Mouse (Mus musculus) thymus, postnatal 0 days (tissue): Measurements from ENCODE around the gene Ube2j1. TPM values are rescaled to one million over a fixed set of nuclear protein-coding genes. Genes with fewer than 3 reads are reported as not detected.

ENCODE experiments used
- DNase-seq: peaks from one replicate; pipeline ENCODE4 v3.0.0-alpha.2; 2015; ENCODE audit warnings: low spot score
- polyA plus RNA-seq: library from polyadenylated mRNA; unstranded; fragments of >200 nt; fragmentation: Nextera tagmentation; extraction: Ambion mirVana; gene quantifications from 2 replicates; pipeline ENCODE4 v1.2.1, GENCODE M21; 2015

Gene Ube2j1
- polyA plus RNA-seq, 1 experiment from 2014 or later, result 38.1 TPM

- no peak for DNase-seq
Observed at GRCm38 (mm10) chr4:33012484-33012883, 18.7 kb upstream of the Ube2j1 start.

DNA sequence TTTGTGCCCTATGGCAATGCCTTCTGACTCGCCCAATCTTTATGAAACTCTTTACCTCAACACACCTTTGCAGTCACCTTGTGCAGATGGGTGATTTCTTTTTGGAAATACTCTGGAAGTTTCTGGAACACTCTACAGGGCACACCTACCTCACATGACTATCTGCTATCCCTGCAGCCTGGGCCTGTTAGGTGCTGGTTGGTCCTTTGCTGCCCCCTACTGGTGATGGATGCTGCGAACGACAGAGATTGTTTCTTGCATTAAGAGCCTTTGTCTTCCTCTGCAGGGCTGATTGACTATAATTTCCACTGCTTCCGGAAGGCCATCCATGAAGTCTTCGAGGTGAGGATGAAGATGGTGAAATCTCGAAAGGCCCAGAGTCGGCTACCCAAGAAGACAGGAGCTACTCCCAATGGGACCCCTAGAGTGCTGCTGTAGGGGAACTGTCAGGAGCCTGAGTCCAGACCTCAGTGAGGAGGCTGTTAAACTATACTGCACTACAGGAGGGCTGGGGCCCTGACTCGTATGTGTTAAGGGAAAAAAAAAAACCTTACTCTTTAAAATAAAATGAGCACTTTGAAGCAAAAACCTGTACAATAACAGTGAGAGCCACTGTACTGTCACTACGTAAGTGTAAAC is 12.7 kb upstream of the Ube2j1 start:
- peak; percentile 90 for DNase-seq

DNA sequence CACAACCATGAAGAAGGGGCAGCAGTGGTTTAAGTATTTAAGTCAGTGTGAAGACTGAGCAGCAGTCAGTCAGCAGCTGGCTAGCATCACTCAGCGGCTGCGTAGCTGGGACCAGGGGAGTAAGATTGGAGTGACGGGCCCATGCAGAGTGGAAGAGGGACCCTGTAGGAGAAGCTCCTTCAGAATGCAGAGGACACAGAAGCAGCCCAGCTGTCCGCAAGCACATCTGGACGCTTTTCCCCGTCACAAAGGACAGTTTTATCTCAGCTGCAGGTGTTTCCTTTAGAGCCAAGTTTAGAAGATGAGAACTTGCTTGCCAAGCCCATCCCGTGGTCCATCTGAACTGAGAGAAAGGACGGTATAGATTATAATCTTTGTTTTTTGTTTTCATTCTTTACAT is 6.8 kb upstream of the Ube2j1 start:
- DNase-seq, result no peak

DNA sequence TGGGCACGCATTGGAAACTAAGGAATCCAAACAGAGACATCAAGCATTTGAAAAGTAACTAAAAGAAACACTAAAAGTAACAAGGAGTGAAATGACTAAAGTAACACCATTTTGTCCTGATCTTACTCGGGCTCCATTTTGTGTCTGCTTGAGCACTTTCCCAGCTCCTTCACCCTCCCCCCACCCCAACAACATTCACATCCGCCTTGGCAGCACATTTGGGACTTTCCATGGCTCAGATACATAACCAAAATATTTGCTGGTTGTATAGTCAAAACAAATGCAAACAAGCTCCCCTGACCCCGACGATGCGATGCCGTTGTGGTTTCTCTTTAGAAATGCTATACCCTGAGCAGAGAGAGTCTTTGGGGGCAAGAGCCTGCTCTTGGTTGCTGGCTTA is 2.1 kb upstream of the Ube2j1 start:
- no peak for DNase-seq

DNA sequence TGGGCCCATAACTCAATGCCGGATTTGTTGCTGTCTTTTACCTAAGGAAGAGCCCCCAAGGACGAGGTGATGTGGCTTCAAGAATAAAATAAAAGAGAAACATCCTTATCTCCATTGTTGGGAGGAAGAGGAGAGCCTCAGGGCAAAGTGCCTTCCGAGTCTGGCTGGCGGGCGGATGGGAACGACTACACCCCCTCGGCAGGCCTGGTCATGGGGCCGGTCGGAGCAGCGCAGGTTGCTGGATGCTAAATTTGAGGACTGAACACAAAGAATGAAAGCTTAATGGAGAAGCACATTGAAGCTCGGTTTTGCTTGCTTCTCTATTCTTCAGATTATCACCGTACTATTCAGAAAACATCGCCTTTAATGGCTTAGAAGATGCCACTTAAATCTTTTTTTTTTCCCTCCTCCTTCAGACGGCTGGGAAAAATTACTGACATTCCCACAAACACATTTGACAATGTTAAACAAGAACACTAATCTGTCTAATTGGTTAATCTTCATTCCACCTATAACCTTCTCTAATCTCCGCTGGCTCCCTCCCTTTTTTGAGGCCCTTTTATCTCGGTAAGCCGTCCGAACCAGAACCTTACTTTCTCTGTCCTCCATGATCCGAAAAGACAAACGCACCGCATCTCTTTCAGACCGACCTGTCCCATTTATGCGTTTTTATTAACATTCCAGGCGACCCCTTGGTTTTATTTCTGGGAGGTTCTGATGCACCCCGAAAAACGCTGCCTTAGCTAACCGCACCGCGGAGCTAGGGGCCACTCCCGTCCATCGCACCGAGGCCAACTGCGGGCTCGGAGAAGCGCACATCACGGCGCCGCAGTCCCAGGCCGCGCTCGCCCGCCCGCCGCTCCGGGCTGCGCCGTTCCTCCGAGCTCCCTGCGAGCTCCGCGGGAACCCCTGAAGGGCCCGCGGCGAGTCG is 687 bp upstream of the Ube2j1 start:
- no peak for DNase-seq

GRCm38 (mm10) chr4:33032045-33032444 is 829 bp downstream of the Ube2j1 start:
- DNase-seq, result no peak

- DNase-seq, result no peak
Observed at GRCm38 (mm10) chr4:33033515-33033914, 2.3 kb downstream of the Ube2j1 start.

GRCm38 (mm10) chr4:33039826-33040225 is 8.6 kb downstream of the Ube2j1 start:
- no peak for DNase-seq

DNA sequence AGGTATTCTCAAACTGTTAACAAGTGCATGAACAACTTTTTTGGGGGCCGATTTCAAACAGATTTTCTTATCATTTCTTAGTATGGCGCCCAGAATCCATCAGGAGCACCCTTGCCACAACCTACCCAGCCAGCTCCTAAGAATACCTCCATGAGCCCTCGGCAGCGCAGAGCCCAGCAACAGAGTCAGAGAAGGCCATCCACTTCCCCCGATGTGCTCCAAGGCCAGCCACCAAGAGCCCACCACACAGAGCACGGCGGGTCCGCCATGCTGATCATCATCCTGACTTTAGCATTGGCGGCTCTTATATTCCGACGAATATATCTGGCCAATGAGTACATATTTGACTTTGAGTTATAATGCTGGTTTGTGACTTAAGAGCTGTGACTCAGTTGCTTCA is 18.4 kb downstream of the Ube2j1 start:
- DNase-seq, result no peak

DNA sequence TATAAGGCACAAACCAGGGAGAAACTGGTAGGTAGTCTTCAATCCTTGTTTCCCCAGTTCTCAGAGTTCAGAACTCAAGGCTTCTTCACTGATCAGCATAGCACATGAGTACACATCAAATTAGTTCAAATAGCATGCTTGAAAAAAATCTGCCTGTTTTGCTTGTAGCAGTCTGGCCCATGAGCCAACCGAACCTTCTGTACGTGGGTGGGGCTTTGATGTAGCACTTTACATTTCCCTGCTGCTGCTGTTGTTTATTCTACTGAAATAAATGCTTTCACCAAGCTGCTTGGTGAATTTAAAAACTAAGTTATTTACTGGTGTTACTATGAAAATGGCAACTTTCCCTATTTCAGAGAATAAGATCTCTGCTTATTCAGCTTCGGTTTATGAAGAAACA is 20.8 kb downstream of the Ube2j1 start:
- no peak for DNase-seq

GRCm38 (mm10) chr4:33052650-33053049 is 21.4 kb downstream of the Ube2j1 start:
- no peak for DNase-seq

- no peak for DNase-seq
Observed at GRCm38 (mm10) chr4:33054426-33054825, 23.2 kb downstream of the Ube2j1 start.

DNA sequence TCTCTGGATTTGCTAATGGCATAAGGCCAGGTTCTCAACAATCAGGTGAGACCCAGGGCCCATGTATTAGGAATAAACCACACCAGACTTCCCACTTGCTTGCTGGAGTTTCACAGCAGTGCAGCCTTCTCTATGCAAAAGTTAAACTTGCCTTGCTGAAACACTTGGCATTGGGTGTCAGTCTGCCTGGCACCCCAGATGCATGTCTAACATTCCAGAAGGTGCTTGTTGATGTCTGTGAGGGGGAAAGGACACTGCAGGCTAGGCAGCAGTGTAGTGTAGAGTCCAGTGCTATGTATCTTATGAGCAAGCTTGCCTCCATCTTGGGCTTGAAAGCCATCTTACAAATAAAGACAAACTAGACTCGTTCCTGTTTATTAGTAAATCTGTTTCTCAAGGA is 25.1 kb downstream of the Ube2j1 start:
- DNase-seq, result no peak

GRCm38 (mm10) chr4:33057890-33058687 is 26.9 kb downstream of the Ube2j1 start:
- no peak for DNase-seq

DNA sequence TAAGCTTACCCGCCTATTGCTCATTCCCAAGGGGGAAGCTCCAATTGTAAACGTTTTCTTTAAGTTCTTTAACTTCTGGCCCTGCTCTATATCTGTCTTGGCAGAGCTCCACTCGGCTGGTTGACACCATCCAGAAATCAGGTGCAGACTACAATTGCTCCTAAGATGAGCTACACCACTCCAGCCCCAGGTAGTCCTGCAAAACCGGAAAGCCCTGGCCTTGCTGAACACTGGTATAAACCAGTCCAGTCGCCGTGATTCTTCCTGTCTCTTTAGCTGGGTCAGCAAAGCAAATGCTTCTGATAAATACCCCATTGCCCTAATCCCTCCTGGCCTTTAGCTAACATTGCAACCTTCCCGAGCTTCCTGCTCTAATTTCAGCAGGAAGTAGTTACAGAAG is 29.9 kb downstream of the Ube2j1 start:
- DNase-seq, result no peak

- no peak for DNase-seq
Observed at GRCm38 (mm10) chr4:33062981-33063380, 31.8 kb downstream of the Ube2j1 start, which contains the start of gene Gabrr2. Gene Gabrr2, plus strand, starts transcription at chr4:33062999.

- DNase-seq, result no peak
Observed at GRCm38 (mm10) chr4:33064986-33065385, 33.8 kb downstream of the Ube2j1 start.

DNA sequence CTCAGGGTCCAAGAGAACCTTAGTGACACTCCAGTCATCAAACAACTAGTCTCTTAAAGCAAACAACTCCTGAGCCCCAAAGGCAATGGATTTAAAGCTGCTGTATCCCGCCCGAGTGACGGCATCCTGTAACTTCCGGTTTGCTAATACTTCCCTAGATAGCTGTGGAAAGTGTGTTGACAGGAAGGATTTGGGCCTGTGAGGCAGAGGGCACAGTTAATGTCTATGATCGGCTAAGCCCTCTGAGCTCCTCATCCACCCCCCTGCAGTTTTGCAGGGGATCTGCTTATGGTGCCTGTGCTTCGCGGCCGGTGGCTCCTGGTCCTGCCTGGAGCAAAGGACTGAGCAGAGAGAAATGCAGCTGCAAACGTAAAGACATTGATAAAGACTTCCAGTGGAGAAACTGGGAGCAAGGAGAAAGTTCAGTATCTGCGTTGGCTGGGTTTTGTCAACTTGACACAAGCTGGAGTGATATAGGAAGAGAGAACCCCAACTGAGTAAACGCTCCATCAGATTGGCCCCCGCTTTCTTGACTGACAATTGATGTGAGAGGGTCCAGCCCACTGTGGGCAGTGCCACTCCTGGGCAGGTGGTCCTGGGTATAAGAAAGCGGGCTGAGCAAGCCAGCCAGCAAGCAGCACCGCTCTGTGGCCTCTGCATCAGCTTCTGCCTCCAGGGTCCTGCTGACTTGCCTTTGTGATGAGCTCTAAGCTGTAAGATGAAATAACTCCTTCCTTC is 35.2 kb downstream of the Ube2j1 start:
- no peak for DNase-seq

DNA sequence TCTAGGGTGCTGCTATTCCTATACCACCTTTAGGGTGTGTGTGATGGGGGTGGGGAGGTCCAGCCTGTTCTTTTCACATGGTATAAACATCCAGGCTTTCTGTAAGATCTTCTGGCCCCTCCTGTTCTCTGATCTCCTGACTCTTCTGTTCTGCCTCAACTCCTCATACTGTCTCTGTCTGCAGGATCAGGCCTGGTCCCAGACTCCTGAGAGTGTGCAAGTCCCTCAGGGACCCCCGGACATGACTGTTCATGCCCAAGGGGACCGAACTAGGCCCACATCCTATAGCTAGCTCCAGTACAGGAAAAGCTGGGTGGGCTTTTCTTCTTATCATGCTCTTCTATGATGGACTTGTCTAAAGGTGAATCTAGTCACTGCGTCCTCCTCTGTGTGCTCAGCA is 36.1 kb downstream of the Ube2j1 start:
- no peak for DNase-seq

- DNase-seq, result no peak
Observed at GRCm38 (mm10) chr4:33067826-33068225, 36.6 kb downstream of the Ube2j1 start.

- no peak for DNase-seq
Observed at GRCm38 (mm10) chr4:33068894-33069293, 37.7 kb downstream of the Ube2j1 start.
